Mouse (Mus musculus) limb, embryonic 14.5 days (tissue): ENCODE measurements around the gene Grb2. TPM values are rescaled to one million over a fixed set of nuclear protein-coding genes. Genes with fewer than 3 reads are reported as not detected.
A peak's percentile ranks its signal among the peaks of the same experiment; 100 is the strongest.

Source experiments
- ATAC-seq: fragments of 200-750 bp; cut with Nextera tagmentation; 2 replicates; pipeline ENCODE4 v1.8.0; 2017; ENCODE audit warnings: low read depth, moderate number of reproducible peaks, moderate TSS enrichment; ENCODE audit not compliant: low FRiP score
- DNase-seq: peaks from one replicate; pipeline ENCODE4 v3.0.0-alpha.2; 2015; ENCODE audit warnings: low spot score
- H3K27ac ChIP-seq: fragments of 300-500 bp; sonication (generic); replicated peaks from 2 replicates; pipeline ENCODE4 v1.5.1; 2014; ENCODE audit warnings: low read depth, mild to moderate bottlenecking, low read length, moderate library complexity, mixed read lengths
- H3K27me3 ChIP-seq: fragments of 300-500 bp; sonication (generic); 2 replicates; pipeline ENCODE4 v1.6.1; 2014; ENCODE audit warnings: low read length, mixed read lengths; ENCODE audit not compliant: control insufficient read depth, insufficient read depth
- H3K36me3 ChIP-seq: fragments of 300-500 bp; sonication (generic); 2 replicates; pipeline ENCODE4 v1.6.1; 2014; ENCODE audit warnings: mild to moderate bottlenecking, low read length, moderate library complexity, mixed read lengths; ENCODE audit not compliant: control insufficient read depth, insufficient read depth
- H3K4me1 ChIP-seq: fragments of 300-500 bp; sonication (generic); 2 replicates; pipeline ENCODE4 v1.6.1; 2014; ENCODE audit warnings: antibody characterized with exemption, low read length, mixed read lengths; ENCODE audit not compliant: control insufficient read depth, insufficient read depth
- H3K4me2 ChIP-seq: fragments of 300-500 bp; sonication (generic); replicated peaks from 2 replicates; pipeline ENCODE4 v1.6.1; 2014; ENCODE audit warnings: low read depth, mild to moderate bottlenecking, low read length, moderate library complexity; ENCODE audit not compliant: severe bottlenecking
- H3K4me3 ChIP-seq: fragments of 300-500 bp; sonication (generic); replicated peaks from 2 replicates; pipeline ENCODE4 v1.5.1; 2014; ENCODE audit warnings: low read length
- H3K9ac ChIP-seq: fragments of 300-500 bp; sonication (generic); 2 replicates; pipeline ENCODE4 v1.6.1; 2014; ENCODE audit warnings: mild to moderate bottlenecking, low read depth, low read length, moderate library complexity; ENCODE audit not compliant: severe bottlenecking
- H3K9me3 ChIP-seq: fragments of 300-500 bp; sonication (generic); 2 replicates; pipeline ENCODE4 v1.6.1; 2016; ENCODE audit warnings: low read length; ENCODE audit not compliant: control insufficient read depth
- POLR2A ChIP-seq: fragments of 200-500 bp; IDR thresholded peaks from 2 replicates; pipeline ENCODE4 v1.8.0; 2012; ENCODE audit warnings: inconsistent platforms, mild to moderate bottlenecking, moderate library complexity, borderline replicate concordance; ENCODE audit not compliant: insufficient read depth, insufficient read length; ENCODE audit errors: extremely low read depth
- WGBS: fragments of 180-500 bp; shearing (Covaris S2); extraction: QIAGEN DNeasy Blood & Tissue Kit; methylation state at CpG from one replicate; pipeline ENCODE4 v1.1.7; 2014; 5-methylcytosine and 5-hydroxymethylcytosine counted together
- polyA plus RNA-seq, 2 experiments: library from polyadenylated mRNA; depleted of rRNA in 1 of 2; stranded (reverse) in 1 of 2; unstranded in 1 of 2; fragments of >200 nt; fragmentation: Nextera tagmentation in 1 of 2; extraction: Ambion mirVana in 1 of 2; gene quantifications; 2 replicates each; pipeline versions ENCODE4 v1.2.1 to v1.2.3; 2012 to 2014

Gene Grb2
- polyA plus RNA-seq (2012; rRNA removed) (61.5 and 62.7 TPM in 2 replicates), polyA plus RNA-seq (2014; fragmentation: Nextera tagmentation; extraction: Ambion mirVana) (53.8 and 58.0 TPM in 2 replicates)

- Histone ChIP-seq H3K4me2 (peak within 1 kb of the TSS; percentile 92), H3K36me3 (no peaks in the 10 kb centered on the region), H3K9ac (peak within 1 kb of the TSS; percentile 97), H3K4me1 (peaks cover 10% of the 10 kb centered on the region; the same call in 1 of the 2 replicates), H3K9me3 (no peaks in the 10 kb centered on the region), H3K4me3 (peak within 1 kb of the TSS; percentile 98), H3K27ac (peak within 1 kb of the TSS; percentile 89), H3K27me3 (no peaks in the 10 kb centered on the region)
- WGBS, result under 1% methylated on average over 57 of the region's 91 CpGs
- TF ChIP-seq POLR2A, result no peak; the same call in 1 of the 2 replicates
- ATAC-seq (peak; percentile 96), DNase-seq (peak; percentile 94)
These were observed at the start of gene Grb2 for GRCm38 (mm10) chr11:115708209-115708876. Grb2 (minus strand) TSS chr11:115708597.

GRCm38 (mm10) chr11:115753485-115753884, 45.1 kb upstream of the Grb2 start:
- Histone ChIP-seq H3K4me2 (no peak overlapping the region), H3K27me3 (no peaks in the 10 kb centered on the region), H3K9ac (no peak overlapping the region), H3K4me3 (no peak overlapping the region), H3K4me1 (no peaks in the 10 kb centered on the region), H3K36me3 (no peaks in the 10 kb centered on the region), H3K27ac (no peak overlapping the region), H3K9me3 (no peaks in the 10 kb centered on the region)
- WGBS, result 71% methylated on average over 4 of the region's 4 CpGs
- DNase-seq, result no peak
- no peak for TF ChIP-seq POLR2A
- no peak for ATAC-seq

GRCm38 (mm10) chr11:115752653-115753052, 44.3 kb upstream of the Grb2 start:
- H3K4me1 ChIP-seq, result no peaks in the 10 kb centered on the region
- H3K36me3 ChIP-seq, result no peaks in the 10 kb centered on the region
- H3K27me3 ChIP-seq, result no peaks in the 10 kb centered on the region
- no peak overlapping the region for H3K27ac ChIP-seq
- no peak for TF ChIP-seq POLR2A
- no peak overlapping the region for H3K4me2 ChIP-seq
- ATAC-seq (no peak), DNase-seq (no peak)
- 75% methylated on average over 7 of the region's 7 CpGs for WGBS
- H3K9me3 ChIP-seq, result no peaks in the 10 kb centered on the region
- H3K4me3 ChIP-seq, result no peak overlapping the region
- no peak overlapping the region for H3K9ac ChIP-seq

- Histone ChIP-seq H3K4me1 (no peaks in the 10 kb centered on the region), H3K27ac (no peak overlapping the region), H3K36me3 (no peaks in the 10 kb centered on the region), H3K4me2 (no peak overlapping the region), H3K9me3 (no peaks in the 10 kb centered on the region), H3K4me3 (no peak overlapping the region), H3K9ac (no peak overlapping the region), H3K27me3 (no peaks in the 10 kb centered on the region)
- WGBS, result 53% methylated on average over 2 of the region's 2 CpGs
- no peak for TF ChIP-seq POLR2A
- DNase-seq, result no peak
- ATAC-seq, result no peak
These were observed 43.3 kb upstream of the Grb2 start for GRCm38 (mm10) chr11:115751725-115752124.

- Histone ChIP-seq H3K27me3 (no peaks in the 10 kb centered on the region), H3K4me1 (no peaks in the 10 kb centered on the region), H3K4me3 (no peak overlapping the region), H3K9me3 (no peaks in the 10 kb centered on the region), H3K27ac (no peak overlapping the region), H3K9ac (no peak overlapping the region), H3K4me2 (no peak overlapping the region), H3K36me3 (no peaks in the 10 kb centered on the region)
- TF ChIP-seq POLR2A, result no peak
- no peak for DNase-seq
- ATAC-seq, result no peak
- 85% methylated on average over 5 of the region's 5 CpGs for WGBS
These were observed 41.4 kb upstream of the Grb2 start for GRCm38 (mm10) chr11:115749834-115750233.
